Mouse (Mus musculus) heart, embryonic 15.5 days (tissue): Measurements from ENCODE around the gene Mn1. TPM values are rescaled to one million over a fixed set of nuclear protein-coding genes. Genes with fewer than 3 reads are reported as not detected.

Experiments used
- ATAC-seq: fragments of 200-750 bp; cut with Nextera tagmentation; replicated peaks from 2 replicates; pipeline ENCODE4 v1.8.0; 2017; ENCODE audit warnings: low read depth, moderate TSS enrichment; ENCODE audit not compliant: insufficient number of reproducible peaks, insufficient read depth, low FRiP score
- H3K27ac ChIP-seq: fragments of 300-500 bp; sonication (generic); 2 replicates; pipeline ENCODE4 v1.5.1; 2015; ENCODE audit warnings: mild to moderate bottlenecking, inconsistent platforms
- H3K27me3 ChIP-seq: fragments of 300-500 bp; sonication (generic); 2 replicates; pipeline ENCODE4 v1.6.1; 2015; ENCODE audit warnings: inconsistent platforms
- H3K36me3 ChIP-seq: fragments of 300-500 bp; sonication (generic); 2 replicates; pipeline ENCODE4 v1.6.1; 2015; ENCODE audit warnings: mild to moderate bottlenecking, inconsistent platforms
- H3K4me1 ChIP-seq: fragments of 300-500 bp; sonication (generic); replicated peaks from 2 replicates; pipeline ENCODE4 v1.6.1; 2015; ENCODE audit warnings: inconsistent platforms
- H3K4me2 ChIP-seq: fragments of 300-500 bp; sonication (generic); 2 replicates; pipeline ENCODE4 v1.6.1; 2015; ENCODE audit warnings: inconsistent platforms, mild to moderate bottlenecking, moderate library complexity
- H3K4me3 ChIP-seq: fragments of 300-500 bp; sonication (generic); 2 replicates; pipeline ENCODE4 v1.5.1; 2015; ENCODE audit warnings: mild to moderate bottlenecking, inconsistent platforms
- H3K9ac ChIP-seq: fragments of 300-500 bp; sonication (generic); 2 replicates; pipeline ENCODE4 v1.6.1; 2015; ENCODE audit warnings: mild to moderate bottlenecking, inconsistent platforms
- H3K9me3 ChIP-seq: fragments of 300-500 bp; sonication (generic); replicated peaks from 2 replicates; pipeline ENCODE4 v1.6.1; 2016; ENCODE audit warnings: inconsistent platforms
- WGBS: fragments of 180-500 bp; shearing (Covaris S2); methylation state at CpG from one replicate; pipeline ENCODE4 v1.1.7; 2015; ENCODE audit warnings: mixed read lengths; 5-methylcytosine and 5-hydroxymethylcytosine counted together
- polyA plus RNA-seq: library from polyadenylated mRNA; unstranded; fragments of >200 nt; fragmentation: Nextera tagmentation; extraction: Ambion mirVana; gene quantifications from 2 replicates; pipeline ENCODE4 v1.2.1, GENCODE M21; 2015

The Mn1 gene
- polyA plus RNA-seq, 1 experiment from 2014 or later = 6.4 TPM

DNA sequence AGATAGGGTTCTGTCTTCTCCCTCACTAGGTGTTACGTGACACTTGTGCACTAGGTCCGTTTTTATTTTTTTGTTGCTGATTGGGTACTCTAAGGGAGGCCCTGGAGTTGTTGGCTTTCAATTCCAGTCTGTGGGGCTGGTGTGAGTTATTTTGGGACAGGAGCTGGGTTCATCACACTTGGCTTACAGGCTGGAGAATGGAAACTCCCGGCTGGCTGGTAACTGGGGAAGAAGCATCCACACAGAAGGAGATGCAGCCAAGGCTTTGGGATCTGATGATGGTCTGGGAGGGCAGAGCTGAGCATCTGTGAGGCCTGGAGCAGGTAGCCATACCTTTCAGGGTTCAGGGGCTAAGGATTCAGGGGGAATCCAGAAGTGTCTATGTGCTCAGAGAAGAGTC lies 6.5 kb upstream of the Mn1 start:
- Histone ChIP-seq H3K4me1 (peaks cover 30% of the 10 kb centered on the region), H3K27me3 (peaks cover 30% of the 10 kb centered on the region), H3K27ac (no peak overlapping the region), H3K4me3 (no peak overlapping the region), H3K9ac (no peak overlapping the region), H3K36me3 (no peaks in the 10 kb centered on the region), H3K4me2 (no peak overlapping the region), H3K9me3 (no peaks in the 10 kb centered on the region)
- whole genome bisulfite sequencing = 45% methylated on average over 3 of the region's 3 CpGs
- ATAC-seq = no peak

DNA sequence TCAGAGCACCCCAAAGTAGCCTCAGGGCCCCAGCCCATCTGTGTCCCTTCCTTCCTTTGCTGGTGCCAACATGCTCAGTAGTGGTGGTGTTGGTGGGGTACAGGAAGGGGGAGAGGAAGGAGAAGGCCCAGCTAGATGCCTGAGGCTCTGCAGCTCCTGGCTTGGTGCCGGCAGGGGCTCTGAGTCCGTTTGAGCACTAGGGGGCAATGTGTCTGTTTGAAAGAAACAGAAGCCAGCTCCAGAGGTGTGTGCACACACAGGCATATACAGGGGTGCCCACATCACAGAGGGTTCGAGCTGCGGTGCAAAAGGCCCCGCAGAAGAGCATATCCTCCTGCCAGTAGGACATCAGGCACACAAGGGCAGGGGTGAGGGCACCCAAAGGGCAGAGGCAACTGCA lies 3.0 kb upstream of the Mn1 start:
- Histone ChIP-seq H3K4me2 (no peak overlapping the region), H3K27me3 (peaks cover 40% of the 10 kb centered on the region), H3K9me3 (no peaks in the 10 kb centered on the region), H3K27ac (no peak overlapping the region), H3K4me3 (no peak overlapping the region), H3K4me1 (peaks cover 43% of the 10 kb centered on the region), H3K36me3 (no peaks in the 10 kb centered on the region), H3K9ac (no peak overlapping the region)
- WGBS = 5% methylated on average over 5 of the region's 5 CpGs
- no peak for ATAC-seq

DNA sequence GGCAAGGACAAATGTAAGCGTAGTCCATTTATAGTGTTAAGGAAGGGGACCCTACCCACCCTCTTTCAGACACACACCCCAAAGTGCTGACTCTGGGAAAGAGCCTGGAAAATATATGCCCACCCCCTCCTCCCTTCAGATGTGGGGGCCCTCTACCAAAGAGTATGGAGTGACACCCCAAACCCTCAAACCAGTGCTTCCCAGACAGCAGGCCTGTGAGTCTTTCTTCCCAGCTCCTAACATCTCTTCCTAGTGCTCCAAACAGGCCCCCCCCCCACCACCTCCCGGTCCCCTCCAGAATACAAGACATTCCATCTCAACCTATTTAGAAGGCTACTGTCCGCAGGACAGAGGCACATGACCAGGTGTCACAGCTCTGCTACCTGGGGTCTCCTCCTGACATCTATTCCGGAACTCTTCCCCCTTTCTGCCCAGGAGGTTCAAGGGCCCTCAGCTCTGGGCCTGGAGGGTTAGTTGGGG lies 2.4 kb upstream of the Mn1 start:
- Histone ChIP-seq H3K4me1 (peaks cover 44% of the 10 kb centered on the region), H3K4me3 (no peak overlapping the region), H3K9me3 (no peaks in the 10 kb centered on the region), H3K4me2 (no peak overlapping the region), H3K9ac (no peak overlapping the region), H3K36me3 (no peaks in the 10 kb centered on the region), H3K27ac (no peak overlapping the region), H3K27me3 (peaks cover 45% of the 10 kb centered on the region)
- no peak for ATAC-seq
- WGBS = 60% methylated on average over 4 of the region's 4 CpGs

DNA sequence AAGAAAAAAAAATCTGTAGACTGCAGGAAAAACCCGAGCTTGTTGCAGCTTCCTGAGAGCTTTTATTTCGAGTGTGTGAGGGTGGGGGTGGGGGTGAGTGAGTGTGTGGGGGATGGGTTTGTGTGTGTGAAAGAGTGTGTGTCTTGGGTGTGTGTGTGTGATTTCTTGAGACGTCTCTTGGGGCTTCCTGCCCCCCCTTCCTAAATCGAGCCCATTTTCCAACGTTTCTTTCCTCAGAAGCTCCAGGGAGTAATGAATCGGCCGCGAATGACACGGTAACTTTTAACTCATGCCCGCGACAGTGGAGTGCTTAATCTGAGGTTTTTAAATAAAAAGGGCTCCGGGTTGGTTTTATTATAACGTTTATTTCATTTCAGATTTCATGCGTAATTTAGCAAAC lies 1.6 kb upstream of the Mn1 start:
- Histone ChIP-seq H3K27ac (no peak overlapping the region), H3K36me3 (no peaks in the 10 kb centered on the region), H3K9ac (no peak overlapping the region), H3K9me3 (no peaks in the 10 kb centered on the region), H3K27me3 (peaks cover 52% of the 10 kb centered on the region), H3K4me2 (peak overlapping the region; percentile 98), H3K4me3 (peak overlapping the region; percentile 80), H3K4me1 (peaks cover 48% of the 10 kb centered on the region)
- 9% methylated on average over 14 of the region's 14 CpGs for WGBS
- ATAC-seq = no peak

DNA sequence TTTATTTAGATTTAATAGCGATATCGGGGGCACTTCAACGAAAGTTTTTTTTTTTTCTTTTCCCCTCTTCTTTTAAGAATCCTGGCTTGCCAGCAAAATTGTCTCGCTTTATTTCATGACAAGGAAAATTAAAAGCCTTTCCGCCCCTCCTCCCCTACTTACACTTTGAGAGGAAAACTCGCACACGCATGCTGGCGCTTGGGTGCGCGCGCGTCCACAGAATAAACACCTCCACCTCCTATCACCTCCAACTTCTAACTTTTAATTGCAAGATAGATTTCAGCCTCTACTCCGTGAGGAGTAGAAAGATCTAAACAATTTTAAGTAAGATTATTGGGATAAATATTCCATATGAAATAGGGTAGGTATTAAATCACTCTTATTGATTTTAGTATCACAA lies 1.1 kb upstream of the Mn1 start:
- H3K27me3 ChIP-seq = peaks cover 57% of the 10 kb centered on the region
- H3K27ac ChIP-seq = peak overlapping the region; percentile 83; the same call in 1 of the 2 replicates
- peak overlapping the region; percentile 98 for H3K4me2 ChIP-seq
- ATAC-seq = no peak
- H3K9ac ChIP-seq = peak overlapping the region; percentile 84; the same call in 1 of the 2 replicates
- 0 out of 2 replicates have a peak, but pooled peaks cover 2% of the 10 kb centered on the region for H3K36me3 ChIP-seq
- 2% methylated on average over 13 of the region's 13 CpGs for WGBS
- no peaks in the 10 kb centered on the region for H3K9me3 ChIP-seq
- H3K4me3 ChIP-seq = peak overlapping the region; percentile 80
- peaks cover 49% of the 10 kb centered on the region for H3K4me1 ChIP-seq

DNA sequence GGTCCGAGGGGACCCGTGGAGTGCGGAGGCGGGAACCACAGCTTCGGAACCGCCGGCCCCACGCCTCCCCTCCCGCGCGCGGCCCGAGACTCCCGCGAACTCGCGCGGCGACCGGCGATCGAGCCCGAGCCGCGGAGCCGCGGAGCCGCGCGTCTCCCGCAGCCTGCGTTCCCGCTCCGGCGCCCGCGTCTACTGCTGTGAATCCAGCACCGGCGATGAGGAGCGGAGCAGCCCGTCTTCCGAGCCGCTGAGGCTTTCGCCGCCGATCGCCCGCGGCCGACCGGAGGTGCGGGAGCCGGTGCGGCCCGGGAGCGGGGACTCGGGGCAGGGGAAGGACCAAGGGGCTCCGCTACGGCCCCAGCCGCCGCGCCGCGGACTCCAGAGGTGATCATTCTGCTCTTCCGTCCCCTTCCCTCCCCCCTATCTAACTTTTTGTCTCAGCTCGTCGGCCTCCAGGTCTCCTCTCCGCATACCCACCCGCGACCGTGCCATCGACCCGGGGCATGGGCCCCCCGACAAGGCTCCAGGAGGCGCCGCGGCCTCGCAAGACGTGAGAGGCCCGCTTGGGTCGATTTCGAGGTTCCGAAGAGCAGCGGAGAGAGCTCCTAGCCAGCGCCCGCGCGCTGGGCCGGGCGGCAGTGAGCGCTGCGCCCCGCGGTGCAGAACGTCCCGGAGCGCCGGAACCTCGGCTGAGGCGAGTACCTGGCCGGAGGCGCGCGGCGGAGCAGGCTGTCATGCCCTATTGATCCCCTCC lies 393 bp downstream of the Mn1 start:
- Histone ChIP-seq H3K9ac (peak overlapping the region; percentile 84), H3K27ac (peak overlapping the region; percentile 83), H3K27me3 (peaks cover 55% of the 10 kb centered on the region), H3K4me2 (peak overlapping the region; percentile 98), H3K9me3 (no peaks in the 10 kb centered on the region), H3K4me3 (peak overlapping the region; percentile 80), H3K36me3 (0 out of 2 replicates have a peak, but pooled peaks cover 2% of the 10 kb centered on the region), H3K4me1 (peaks cover 62% of the 10 kb centered on the region)
- no peak for ATAC-seq
- under 1% methylated on average over 105 of the region's 105 CpGs for WGBS

DNA sequence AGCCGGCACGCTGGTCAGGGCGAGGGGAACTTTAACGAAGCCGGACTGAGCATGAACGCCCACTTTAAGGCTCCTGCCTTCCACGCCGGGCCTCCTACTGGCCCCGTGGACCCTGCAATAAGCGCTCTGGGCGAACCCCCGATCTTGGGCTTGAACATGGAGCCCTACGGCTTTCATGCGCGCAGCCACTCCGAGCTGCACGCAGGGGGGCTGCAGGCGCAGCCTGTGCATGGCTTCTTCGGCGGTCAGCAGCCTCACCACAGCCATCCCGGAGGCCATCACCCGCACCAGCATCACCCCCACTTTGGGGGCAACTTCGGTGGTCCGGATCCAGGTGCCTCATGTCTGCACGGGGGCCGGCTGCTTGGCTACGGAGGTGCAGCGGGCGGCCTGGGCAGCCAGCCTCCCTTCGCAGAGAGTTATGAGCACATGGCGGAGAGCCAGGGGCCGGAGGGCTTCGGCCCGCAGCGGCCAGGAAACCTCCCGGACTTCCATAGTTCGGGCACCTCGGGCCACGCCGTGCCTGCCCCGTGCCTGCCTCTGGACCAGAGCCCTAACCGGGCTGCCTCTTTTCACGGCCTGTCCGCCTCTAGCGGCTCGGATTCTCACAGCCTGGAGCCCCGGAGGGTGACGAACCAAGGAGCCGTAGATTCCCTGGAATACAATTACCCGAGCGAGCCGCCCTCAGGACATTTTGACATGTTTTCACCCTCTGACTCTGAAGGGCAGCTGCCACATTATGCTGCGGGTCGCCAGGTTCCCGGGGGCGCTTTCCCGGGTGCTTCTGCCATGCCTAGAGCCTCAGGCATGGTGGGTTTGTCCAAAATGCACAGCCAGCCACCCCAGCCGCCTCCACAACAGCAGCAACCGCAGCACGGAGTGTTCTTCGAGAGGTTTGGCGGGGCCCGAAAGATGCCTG lies 1.3 kb downstream of the Mn1 start:
- Histone ChIP-seq H3K4me2 (peak overlapping the region; percentile 98), H3K27ac (no peak overlapping the region), H3K9ac (peak overlapping the region; percentile 84), H3K9me3 (no peaks in the 10 kb centered on the region), H3K36me3 (0 out of 2 replicates have a peak, but pooled peaks cover 2% of the 10 kb centered on the region), H3K27me3 (peaks cover 49% of the 10 kb centered on the region), H3K4me1 (peaks cover 67% of the 10 kb centered on the region), H3K4me3 (peak overlapping the region; percentile 80)
- 2% methylated on average over 63 of the region's 63 CpGs for WGBS
- no peak for ATAC-seq

DNA sequence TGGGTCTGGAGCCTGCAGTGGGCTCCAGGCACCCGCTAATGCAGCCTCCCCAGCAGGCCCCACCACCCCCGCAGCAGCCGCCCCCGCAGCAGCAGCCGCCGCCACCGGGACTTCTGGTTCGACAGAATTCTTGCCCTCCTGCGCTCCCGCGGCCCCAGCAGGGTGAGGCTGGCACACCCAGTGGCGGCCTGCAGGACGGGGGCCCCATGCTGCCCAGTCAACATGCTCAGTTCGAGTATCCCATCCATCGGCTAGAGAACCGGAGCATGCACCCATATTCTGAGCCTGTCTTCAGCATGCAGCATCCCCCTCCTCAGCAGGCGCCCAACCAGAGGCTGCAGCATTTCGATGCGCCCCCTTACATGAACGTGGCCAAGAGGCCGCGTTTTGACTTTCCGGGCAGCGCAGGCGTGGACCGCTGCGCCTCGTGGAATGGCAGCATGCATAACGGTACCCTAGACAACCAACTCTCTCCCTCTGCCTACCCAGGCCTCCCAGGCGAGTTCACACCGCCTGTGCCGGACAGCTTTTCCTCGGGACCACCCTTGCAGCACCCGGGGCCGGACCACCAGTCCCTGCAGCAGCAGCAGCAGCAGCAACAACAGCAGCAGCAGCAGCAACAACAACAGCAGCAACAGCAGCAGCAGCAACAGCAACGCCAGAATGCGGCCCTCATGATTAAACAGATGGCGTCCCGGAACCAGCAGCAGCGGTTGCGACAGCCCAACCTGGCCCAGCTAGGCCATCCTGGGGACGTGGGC lies 2.1 kb downstream of the Mn1 start:
- Histone ChIP-seq H3K4me3 (peak overlapping the region; percentile 80), H3K4me1 (peaks cover 69% of the 10 kb centered on the region)
- no peak for ATAC-seq

DNA sequence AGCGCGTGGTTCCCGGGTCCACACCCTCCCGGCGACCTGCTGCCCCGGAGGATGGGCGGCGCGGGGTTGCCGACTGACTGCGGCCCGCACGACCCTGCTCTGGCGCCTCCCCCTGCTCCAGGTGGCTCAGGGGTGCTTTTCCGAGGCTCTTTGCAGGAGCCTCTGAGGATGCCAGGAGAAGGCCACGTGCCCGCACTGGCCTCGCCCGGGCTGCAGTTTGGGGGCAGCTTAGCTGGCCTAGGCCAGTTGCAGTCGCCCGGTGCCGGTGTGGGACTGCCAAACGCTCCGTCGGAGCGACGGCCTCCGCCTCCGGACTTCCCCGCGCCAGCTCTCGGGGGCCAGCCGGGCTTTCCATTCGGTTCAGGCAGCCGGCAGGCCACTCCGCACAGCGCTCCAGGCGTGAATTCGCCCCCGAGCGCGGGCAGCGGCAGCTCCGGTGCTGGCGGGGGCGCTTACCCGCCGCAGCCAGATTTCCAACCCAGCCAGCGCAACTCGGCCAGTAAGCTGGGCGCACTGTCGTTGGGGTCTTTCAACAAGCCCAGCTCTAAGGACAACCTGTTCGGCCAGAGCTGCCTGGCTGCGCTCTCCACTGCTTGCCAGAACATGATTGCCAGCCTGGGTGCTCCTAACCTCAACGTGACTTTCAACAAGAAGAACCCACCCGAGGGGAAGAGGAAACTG lies 3.0 kb downstream of the Mn1 start:
- H3K4me1 ChIP-seq = peaks cover 64% of the 10 kb centered on the region
- H3K4me2 ChIP-seq = peak overlapping the region; percentile 98
- H3K27me3 ChIP-seq = peaks cover 37% of the 10 kb centered on the region
- no peak for ATAC-seq
- H3K9ac ChIP-seq = peak overlapping the region; percentile 50
- 0 out of 2 replicates have a peak, but pooled peaks cover 2% of the 10 kb centered on the region for H3K36me3 ChIP-seq
- H3K9me3 ChIP-seq = no peaks in the 10 kb centered on the region
- H3K27ac ChIP-seq = no peak overlapping the region
- 9% methylated on average over 55 of the region's 56 CpGs for WGBS
- H3K4me3 ChIP-seq = peak overlapping the region; percentile 80

More for the DNA sequence above, 2.1 kb downstream of the Mn1 start:
- Histone ChIP-seq H3K9ac (peak overlapping the region; percentile 84), H3K36me3 (0 out of 2 replicates have a peak, but pooled peaks cover 2% of the 10 kb centered on the region), H3K9me3 (no peaks in the 10 kb centered on the region), H3K27me3 (peaks cover 43% of the 10 kb centered on the region), H3K27ac (no peak overlapping the region), H3K4me2 (peak overlapping the region; percentile 98)
- 16% methylated on average over 42 of the region's 42 CpGs for WGBS

DNA sequence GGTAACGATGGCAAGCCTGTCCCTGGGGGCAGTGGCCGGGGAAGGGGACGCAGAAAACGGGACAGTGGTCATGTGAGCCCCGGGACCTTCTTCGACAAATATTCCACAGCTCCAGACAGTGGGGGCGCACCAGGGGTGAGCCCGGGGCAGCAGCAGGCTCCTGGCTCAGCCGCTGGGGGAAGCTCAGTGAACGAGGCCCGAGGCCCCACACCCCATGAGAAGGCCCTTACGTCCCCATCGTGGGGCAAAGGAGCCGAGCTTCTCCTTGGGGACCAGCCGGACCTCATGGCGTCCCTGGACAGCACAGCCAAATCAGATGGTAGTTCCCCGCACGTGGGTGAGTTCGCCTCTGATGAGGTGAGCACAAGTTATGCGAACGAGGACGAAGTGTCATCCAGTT lies 3.7 kb downstream of the Mn1 start:
- peaks cover 37% of the 10 kb centered on the region for H3K27me3 ChIP-seq

More for the DNA sequence above, 3.7 kb downstream of the Mn1 start:
- Histone ChIP-seq H3K4me2 (peak overlapping the region; percentile 98), H3K4me1 (peaks cover 64% of the 10 kb centered on the region), H3K27ac (no peak overlapping the region), H3K9me3 (no peaks in the 10 kb centered on the region), H3K4me3 (peak overlapping the region; percentile 80), H3K9ac (peak overlapping the region; percentile 50), H3K36me3 (0 out of 2 replicates have a peak, but pooled peaks cover 2% of the 10 kb centered on the region)
- ATAC-seq = no peak
- WGBS = 73% methylated on average over 22 of the region's 22 CpGs
